Mouse (Mus musculus) E14TG2a.4 (cell line): ENCODE data around the gene 4930578C19Rik.
"Not testable (repeated sequence)": the region's sequence is repeated elsewhere in the genome, so short reads cannot be mapped to it uniquely, and the experiment has no call there.

Experiments
- H3K27me3 ChIP-seq: 2 replicates; pipeline ENCODE4 v1.6.1; 2014; ENCODE audit warnings: low read length, control low read depth; ENCODE audit not compliant: insufficient read depth
- H3K36me3 ChIP-seq: 2 replicates; pipeline ENCODE4 v1.6.1; 2014; ENCODE audit warnings: low read length, control low read depth; ENCODE audit not compliant: insufficient read depth
- H3K4me1 ChIP-seq: replicated peaks from 2 replicates; pipeline ENCODE4 v1.6.1; 2014; ENCODE audit warnings: low read depth, low read length, control low read depth
- H3K4me3 ChIP-seq: replicated peaks from 2 replicates; pipeline ENCODE4 v1.5.1; 2014; ENCODE audit warnings: mild to moderate bottlenecking, low read length
- H3K9me3 ChIP-seq: 2 replicates; pipeline ENCODE4 v1.6.1; 2014; ENCODE audit warnings: low read length, control low read depth
- CTCF ChIP-seq: conservative IDR thresholded peaks from 2 replicates; pipeline ENCODE4 v1.5.1; 2014; ENCODE audit warnings: low read length
- NANOG ChIP-seq: IDR thresholded peaks from 2 replicates; pipeline ENCODE4 v1.6.1; 2014; ENCODE audit warnings: borderline replicate concordance, low read length, mixed read lengths
- POU5F1 ChIP-seq: IDR thresholded peaks from 2 replicates; pipeline ENCODE4 v1.6.1; 2014; ENCODE audit warnings: low read length, borderline replicate concordance

Gene 4930578C19Rik

GRCm38 (mm10) chrX:18414560-18414959 lies 46.6 kb downstream of the 4930578C19Rik start:
- Histone ChIP-seq H3K27me3 (no peaks in the 10 kb centered on the region), H3K36me3 (no peaks in the 10 kb centered on the region), H3K4me1 (no peaks in the 10 kb centered on the region), H3K4me3 (no peak overlapping the region), H3K9me3 (no peaks in the 10 kb centered on the region)
- no peak for TF ChIP-seq POU5F1
- TF ChIP-seq NANOG, result no peak
- no peak for TF ChIP-seq CTCF

DNA sequence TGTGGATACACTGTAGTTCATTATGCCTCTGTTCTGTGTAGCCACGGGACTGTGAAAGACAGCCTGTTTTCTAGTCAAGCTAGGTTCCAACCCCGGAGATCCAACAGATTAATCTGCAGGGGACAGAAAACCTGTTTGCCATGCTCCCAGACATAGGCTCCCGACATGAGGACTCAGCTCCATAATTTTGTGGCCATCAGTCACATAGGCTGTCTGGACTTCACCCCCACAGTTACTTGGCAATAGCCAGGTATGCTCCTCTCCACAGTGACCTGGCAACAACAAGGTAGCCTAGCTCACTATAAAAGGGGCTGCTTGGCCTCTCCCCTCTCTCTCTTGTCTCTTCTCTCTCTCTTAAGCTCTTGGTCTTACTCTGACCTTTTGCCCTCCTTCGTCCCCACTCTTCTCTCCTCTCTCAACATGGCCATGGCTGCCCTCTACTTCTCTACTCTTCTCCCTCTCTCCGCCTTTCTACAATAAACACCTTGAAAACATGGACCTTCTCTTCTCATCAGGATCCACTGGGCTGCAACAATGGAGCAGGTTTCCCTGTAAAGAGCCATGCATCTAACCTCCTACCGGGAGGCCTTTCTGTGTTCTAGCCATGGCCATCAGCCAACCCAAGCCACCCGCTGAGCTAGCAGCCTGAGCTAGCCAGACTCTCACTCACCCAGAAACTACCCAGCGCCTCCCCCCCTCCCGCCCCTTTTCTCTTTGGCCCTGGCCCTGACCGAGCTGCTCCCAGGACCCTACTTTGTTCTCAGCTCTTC lies 49.9 kb downstream of the 4930578C19Rik start:
- no peaks in the 10 kb centered on the region for H3K9me3 ChIP-seq
- no peaks in the 10 kb centered on the region for H3K27me3 ChIP-seq
- TF ChIP-seq POU5F1 (no peak), CTCF (no peak), NANOG (no peak)
- H3K36me3 ChIP-seq, result no peaks in the 10 kb centered on the region
- no peak overlapping the region for H3K4me3 ChIP-seq
- no peaks in the 10 kb centered on the region for H3K4me1 ChIP-seq

GRCm38 (mm10) chrX:18409598-18409997 lies 51.6 kb downstream of the 4930578C19Rik start:
- no peaks in the 10 kb centered on the region for H3K9me3 ChIP-seq
- no peaks in the 10 kb centered on the region for H3K36me3 ChIP-seq
- H3K4me1 ChIP-seq, result no peaks in the 10 kb centered on the region
- no peaks in the 10 kb centered on the region for H3K27me3 ChIP-seq
- no peak for TF ChIP-seq NANOG
- no peak for TF ChIP-seq POU5F1
- no peak overlapping the region for H3K4me3 ChIP-seq

DNA sequence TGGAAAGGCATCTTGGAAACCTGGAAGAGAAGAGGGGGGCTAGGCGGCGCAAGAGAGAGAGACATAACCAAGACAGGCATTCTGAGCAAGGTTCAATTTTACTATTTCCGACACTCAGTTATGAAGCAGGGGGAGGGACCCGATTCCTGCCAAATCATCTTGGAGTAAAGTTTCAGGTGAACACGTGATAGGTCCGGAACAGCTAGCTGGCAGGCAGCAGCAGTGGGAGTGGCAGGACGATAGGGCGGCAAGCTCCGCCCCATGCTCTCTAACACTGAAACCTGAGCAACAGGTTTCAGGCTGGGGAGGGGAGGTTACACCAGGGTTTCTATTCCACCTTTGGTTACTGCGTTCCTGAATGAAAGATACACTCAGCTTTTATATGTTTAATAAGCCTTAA lies 58.9 kb downstream of the 4930578C19Rik start:
- Histone ChIP-seq H3K4me1 (peaks cover 3% of the 10 kb centered on the region; the same call in 1 of the 2 replicates), H3K4me3 (no peak overlapping the region), H3K9me3 (no peaks in the 10 kb centered on the region), H3K27me3 (no peaks in the 10 kb centered on the region), H3K36me3 (no peaks in the 10 kb centered on the region)
- no peak for TF ChIP-seq CTCF
- TF ChIP-seq NANOG, result no peak
- TF ChIP-seq POU5F1, result no peak

GRCm38 (mm10) chrX:18396700-18397099 lies 64.5 kb downstream of the 4930578C19Rik start:
- TF ChIP-seq NANOG (no peak), POU5F1 (no peak), CTCF (no peak)
- H3K36me3 ChIP-seq, result no peaks in the 10 kb centered on the region
- H3K4me1 ChIP-seq, result peaks cover 3% of the 10 kb centered on the region; the same call in 1 of the 2 replicates
- no peaks in the 10 kb centered on the region for H3K27me3 ChIP-seq
- H3K9me3 ChIP-seq, result peaks cover 7% of the 10 kb centered on the region
- H3K4me3 ChIP-seq, result no peak overlapping the region

DNA sequence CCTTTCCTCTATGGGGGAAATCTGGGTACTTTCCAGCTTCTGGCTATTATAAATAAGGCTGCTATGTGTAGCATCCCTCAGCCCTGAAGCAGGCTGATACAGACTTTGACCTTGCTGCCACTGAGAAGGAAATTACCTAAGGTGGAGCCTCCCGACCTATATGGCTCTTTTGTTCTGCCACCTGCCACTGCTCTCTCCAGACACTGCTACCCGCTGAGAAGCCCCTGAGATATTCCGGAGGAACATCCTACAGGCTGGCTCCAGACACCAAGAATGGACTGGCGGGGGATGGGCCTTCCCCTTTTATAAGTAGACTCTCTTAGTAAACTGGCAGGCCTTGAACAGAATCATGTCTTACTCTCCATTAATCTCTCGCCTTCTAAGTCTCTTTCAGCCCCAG lies 77.0 kb downstream of the 4930578C19Rik start:
- peaks cover 40% of the 10 kb centered on the region for H3K9me3 ChIP-seq
- H3K27me3 ChIP-seq, H3K36me3 ChIP-seq: not testable (repeated sequence)

More for the DNA sequence above, 77.0 kb downstream of the 4930578C19Rik start:
- H3K4me3 ChIP-seq, H3K4me1 ChIP-seq: not testable (repeated sequence)
